ENCODE assay signal across 10 mouse cellular contexts in the genomic region with DNA sequence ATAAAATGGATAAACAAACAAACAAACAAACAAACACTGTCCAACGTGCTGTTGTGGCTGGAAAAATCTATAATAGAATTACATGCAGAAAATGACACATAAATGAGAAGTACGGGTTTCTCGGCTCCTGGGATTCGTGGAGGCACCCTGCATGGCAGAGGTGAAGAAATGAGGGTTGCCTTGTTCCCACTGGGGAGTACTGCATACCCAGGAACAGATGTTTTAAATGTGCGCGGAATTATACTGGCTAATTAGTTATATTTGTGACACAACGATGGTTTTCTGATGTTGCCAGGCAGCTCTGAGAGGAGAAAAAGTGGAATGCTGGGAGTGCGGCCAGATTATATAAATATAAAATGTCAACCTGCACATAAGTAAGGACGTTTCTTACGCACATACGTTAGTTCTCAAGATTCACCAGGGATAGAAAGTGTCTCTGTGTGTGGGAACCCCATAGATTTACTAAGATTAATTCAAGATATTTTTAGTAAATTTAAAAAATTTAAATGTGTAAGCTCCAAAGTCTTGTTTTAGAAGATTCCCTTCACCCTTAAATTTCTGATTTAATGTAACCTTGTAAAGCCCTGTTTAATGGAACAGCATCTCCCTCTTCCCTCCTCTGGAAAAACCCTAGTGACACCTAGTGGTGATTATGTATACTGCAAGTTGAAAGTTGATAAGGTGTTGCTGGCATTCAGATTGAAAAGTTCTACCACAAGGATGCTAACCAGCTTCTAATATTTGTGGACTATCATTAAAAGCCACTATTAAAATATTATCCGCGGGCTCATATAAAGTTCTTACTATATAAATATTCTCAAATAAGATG. TPM values are rescaled to one million over a fixed set of nuclear protein-coding genes. Genes with fewer than 3 reads are reported as not detected.
A peak's percentile ranks its signal among the peaks of the same experiment; 100 is the strongest.
DNase-seq lines count a peak whose midpoint lies in the region; ATAC-seq and TF ChIP-seq lines count a peak whose summit lies in the region.
"Had no signal": no experiment of that assay in that cellular context is flagged by ENCODE, and none has a peak within 500 bp of the region (broad histone marks: within the 10 kb centered on the region; RNA-seq: fewer than 3 reads in every experiment).

No protein-coding gene starts in this region.

- no peaks in the 10 kb centered on the region for H3K36me3 ChIP-seq in hindbrain, embryonic 14.5 days (replicated peaks; ENCODE audit: control insufficient read depth, insufficient read depth)
- no peaks in the 10 kb centered on the region for H3K36me3 ChIP-seq in hindbrain, embryonic 16.5 days (ENCODE audit: control insufficient read depth, insufficient read depth, low read length)
- H3K36me3 ChIP-seq in stomach, postnatal 0 days (ENCODE audit: control insufficient read depth, insufficient read depth, low read length) = no peaks in the 10 kb centered on the region
- H3K36me3 ChIP-seq: embryonic facial prominence, embryonic 13.5 days; stomach, embryonic 15.5 days had no signal

- 56% methylated on average over 13 of the region's 13 CpGs for WGBS in hindbrain, embryonic 14.5 days
- WGBS in hindbrain, embryonic 16.5 days = 48% methylated on average over 13 of the region's 13 CpGs
- 44% methylated on average over 13 of the region's 13 CpGs for WGBS in cerebellum, adult 2 months
- 63% methylated on average over 13 of the region's 13 CpGs for WGBS in stomach, postnatal 0 days

- no peak for TF ChIP-seq EP300 in stomach, postnatal 0 days (optimal IDR thresholded peaks at IDR 0.05)

- peak; percentile 62; the same call in 1 of the 2 replicates for ATAC-seq in hindbrain, embryonic 14.5 days (ENCODE audit: low FRiP score)
- no peak for ATAC-seq in hindbrain, embryonic 16.5 days
- no peak for ATAC-seq in stomach, postnatal 0 days (ENCODE audit: low FRiP score, low TSS enrichment)

- H3K9me3 ChIP-seq in hindbrain, embryonic 14.5 days (ENCODE audit: control insufficient read depth, low read length) = no peaks in the 10 kb centered on the region
- H3K9me3 ChIP-seq in hindbrain, embryonic 16.5 days (ENCODE audit: control insufficient read depth, low read length) = no peaks in the 10 kb centered on the region; the same call in 1 of the 2 replicates
- no peaks in the 10 kb centered on the region for H3K9me3 ChIP-seq in stomach, postnatal 0 days (ENCODE audit: control insufficient read depth, low read length)
- H3K9me3 ChIP-seq: embryonic facial prominence, embryonic 13.5 days; stomach, embryonic 15.5 days had no signal

- H3K27ac ChIP-seq in hindbrain, embryonic 14.5 days = no peak overlapping the region
- H3K27ac ChIP-seq in hindbrain, embryonic 16.5 days (ENCODE audit: low read depth, low read length) = no peak overlapping the region
- no peak overlapping the region for H3K27ac ChIP-seq in cerebellum, adult 2 months (ENCODE audit: insufficient read depth, low read length)
- no peak overlapping the region for H3K27ac ChIP-seq in stomach, postnatal 0 days (replicated peaks)
- H3K27ac ChIP-seq: embryonic facial prominence, embryonic 13.5 days; stomach, embryonic 15.5 days had no signal

- H3K9ac ChIP-seq in hindbrain, embryonic 14.5 days = no peak overlapping the region
- no peak overlapping the region for H3K9ac ChIP-seq in hindbrain, embryonic 16.5 days (ENCODE audit: low read depth, low read length)
- no peak overlapping the region for H3K9ac ChIP-seq in stomach, postnatal 0 days (ENCODE audit: low read length)
- H3K9ac ChIP-seq: embryonic facial prominence, embryonic 13.5 days; stomach, embryonic 15.5 days had no signal

- DNase-seq in hindbrain, embryonic 14.5 days (ENCODE audit: low spot score) = peak; percentile 87
- peak; percentile 56 for DNase-seq in thymus, postnatal 14 days
- DNase-seq in thymus, adult 18-20 months = no peak
- DNase-seq in cerebellum, adult 2 months = peak in 1 of 2 experiments; percentile 50
- peak; percentile 57 to 80 for DNase-seq in left cerebral cortex, postnatal 14 days (ENCODE audit: low spot score in 2 of 2)
- DNase-seq in stomach, postnatal 0 days (ENCODE audit: low spot score) = no peak
- no peak for DNase-seq in urinary bladder, postnatal 14 days (ENCODE audit: low spot score)

- H3K4me1 ChIP-seq in hindbrain, embryonic 14.5 days (replicated peaks; ENCODE audit: control insufficient read depth, insufficient read depth, low read length) = no peaks in the 10 kb centered on the region
- no peaks in the 10 kb centered on the region for H3K4me1 ChIP-seq in hindbrain, embryonic 16.5 days (ENCODE audit: control insufficient read depth, insufficient read depth, low read depth, low read length)
- no peaks in the 10 kb centered on the region for H3K4me1 ChIP-seq in cerebellum, adult 2 months (ENCODE audit: control insufficient read depth, insufficient read depth, low read length)
- H3K4me1 ChIP-seq in stomach, postnatal 0 days (replicated peaks; ENCODE audit: control insufficient read depth, insufficient read depth) = no peaks in the 10 kb centered on the region
- H3K4me1 ChIP-seq: embryonic facial prominence, embryonic 13.5 days; stomach, embryonic 15.5 days had no signal

- H3K27me3 ChIP-seq in hindbrain, embryonic 14.5 days (ENCODE audit: control insufficient read depth, insufficient read depth, low read length) = no peaks in the 10 kb centered on the region
- H3K27me3 ChIP-seq in hindbrain, embryonic 16.5 days (replicated peaks; ENCODE audit: control insufficient read depth, insufficient read depth, low read length) = no peaks in the 10 kb centered on the region
- H3K27me3 ChIP-seq in cerebellum, adult 2 months (ENCODE audit: control insufficient read depth, insufficient read depth, low read length) = no peaks in the 10 kb centered on the region
- no peaks in the 10 kb centered on the region for H3K27me3 ChIP-seq in stomach, postnatal 0 days (ENCODE audit: control insufficient read depth, insufficient read depth, low read length)
- H3K27me3 ChIP-seq: embryonic facial prominence, embryonic 13.5 days; stomach, embryonic 15.5 days had no signal

- no peak overlapping the region for H3K4me3 ChIP-seq in hindbrain, embryonic 14.5 days (replicated peaks; ENCODE audit: low read length)
- no peak overlapping the region for H3K4me3 ChIP-seq in hindbrain, embryonic 16.5 days (ENCODE audit: low read length)
- H3K4me3 ChIP-seq in cerebellum, adult 2 months (replicated peaks; ENCODE audit: insufficient read depth, low read depth, low read length) = no peak overlapping the region
- H3K4me3 ChIP-seq in stomach, postnatal 0 days (ENCODE audit: low read depth, low read length) = no peak overlapping the region
- H3K4me3 ChIP-seq: embryonic facial prominence, embryonic 13.5 days; stomach, embryonic 15.5 days had no signal

- TF ChIP-seq CTCF in cerebellum, adult 2 months (IDR thresholded peaks at IDR 0.05; ENCODE audit: borderline replicate concordance, insufficient read depth, low read depth, low read length) = peak; percentile 41; the same call in 1 of the 2 replicates
- peak; percentile 96 for TF ChIP-seq CTCF in stomach, postnatal 0 days (IDR thresholded peaks at IDR 0.05; ENCODE audit: low read depth)

- intact Hi-C loops in left cerebral cortex, postnatal 14 days (cut with DNase I) = loop anchor here (1.0 kb wide), 1 partner anchor 74 kb away; no protein-coding TSS in a partner anchor

- H3K4me2 ChIP-seq in hindbrain, embryonic 14.5 days (replicated peaks) = no peak overlapping the region
- H3K4me2 ChIP-seq in hindbrain, embryonic 16.5 days (ENCODE audit: low read length) = no peak overlapping the region
- no peak overlapping the region for H3K4me2 ChIP-seq in stomach, postnatal 0 days (replicated peaks; ENCODE audit: low read depth)
- H3K4me2 ChIP-seq: embryonic facial prominence, embryonic 13.5 days; stomach, embryonic 15.5 days had no signal

- no peak for TF ChIP-seq POLR2A in cerebellum, adult 2 months (IDR thresholded peaks at IDR 0.05; ENCODE audit: borderline replicate concordance, insufficient read depth, low read length)

RNA-seq across cellular contexts. Expression of a gene that starts 53.5 kb away (rescaled TPM):
- polyA plus RNA-seq in hindbrain, embryonic 14.5 days (2014; fragmentation: Nextera tagmentation; extraction: Ambion mirVana) = 25.5 and 25.9 TPM in 2 replicates
- polyA plus RNA-seq in hindbrain, embryonic 16.5 days (2015; fragmentation: Nextera tagmentation; extraction: Ambion mirVana) = 14.1 and 15.9 TPM in 2 replicates
- 16.9 and 17.5 TPM in 2 replicates for polyA plus RNA-seq in cerebellum, adult 2 months (2012; rRNA removed)
- 10 to 100 TPM; 27.8 to 31.6 TPM for total RNA-seq in left cerebral cortex, postnatal 14 days (2021)
- 9.0 and 9.7 TPM in 2 replicates for polyA plus RNA-seq in stomach, postnatal 0 days (2015; fragmentation: Nextera tagmentation; extraction: Ambion mirVana)

RNA-seq across cellular contexts. Expression of a gene that starts 56.3 kb away (rescaled TPM):
- polyA plus RNA-seq in hindbrain, embryonic 14.5 days (2014; fragmentation: Nextera tagmentation; extraction: Ambion mirVana) = 319 and 327 TPM in 2 replicates
- 308 and 365 TPM in 2 replicates for polyA plus RNA-seq in hindbrain, embryonic 16.5 days (2015; fragmentation: Nextera tagmentation; extraction: Ambion mirVana)
- polyA plus RNA-seq in cerebellum, adult 2 months (2012; rRNA removed) = 210 and 212 TPM in 2 replicates
- 100 to 1,000 TPM; 134 to 138 TPM for total RNA-seq in left cerebral cortex, postnatal 14 days (2021)
- 143 and 147 TPM in 2 replicates for polyA plus RNA-seq in stomach, postnatal 0 days (2015; fragmentation: Nextera tagmentation; extraction: Ambion mirVana)

Comparison
In these comparisons a context has a peak if more than half of its experiments do, and no peak if none do; other contexts are left out.
1. DNase-seq: peak in hindbrain, embryonic 14.5 days (single experiment), thymus, postnatal 14 days (single experiment) and left cerebral cortex, postnatal 14 days (2 of 2); none in thymus, adult 18-20 months (0 of 2), stomach, postnatal 0 days (single experiment) and urinary bladder, postnatal 14 days (single experiment).